Mouse (Mus musculus) mouse trophoblast stem cell (cell line): ENCODE results near the gene Igflr1.

Source experiments
- in situ Hi-C, 2 experiments: fragments of 300-500 bp; cut with MseI, MboI; formaldehyde crosslinking; loops; 2 replicates in 1 of 2; 3 replicates in 1 of 2; pipeline ENCODE4 v1.15.1; 2025

Gene Igflr1

DNA sequence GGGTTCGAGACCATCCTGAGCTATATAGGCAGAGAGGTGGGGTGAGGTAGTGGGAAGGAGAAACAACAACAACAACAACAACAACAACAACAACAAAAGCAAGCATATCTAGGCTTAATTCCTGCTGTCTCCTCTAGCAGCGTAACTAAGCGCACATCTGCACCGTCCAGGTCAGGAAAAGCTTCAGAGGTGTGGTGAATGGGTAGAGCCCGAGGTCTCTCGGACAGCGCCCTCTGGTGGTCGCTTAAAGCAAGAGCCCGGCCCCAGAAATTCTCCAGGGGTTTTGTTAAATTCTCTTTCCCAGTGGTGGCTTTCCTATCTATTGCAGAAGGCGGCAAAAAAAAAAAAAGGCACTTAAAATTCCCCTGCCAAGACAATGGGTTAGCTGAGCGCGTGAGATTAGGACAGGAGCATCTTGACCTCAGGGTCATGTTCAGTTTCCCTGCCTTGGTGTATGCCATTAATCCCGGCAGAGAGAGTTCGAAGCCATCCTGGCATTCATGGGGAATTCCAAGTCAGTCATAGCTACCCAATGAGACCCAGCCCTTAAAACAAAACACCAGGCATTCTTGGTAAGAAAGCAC, 48.4 kb downstream of the Igflr1 start:
- in situ Hi-C loops = no loop called here

GRCm38 (mm10) chr7:30614454-30614853, 49.2 kb downstream of the Igflr1 start:
- in situ Hi-C loops = no loop called here

- in situ Hi-C loops = no loop called here
Observed at GRCm38 (mm10) chr7:30615049-30615760, 50.0 kb downstream of the Igflr1 start.
